Mouse (Mus musculus) intestine, embryonic 16.5 days (tissue): ENCODE measurements at regions not wholly inside any gene's neighbourhood (a gene's known extent, or its start where the extent isn't known, plus 50 kb on each side); places are given as distances from the start of the nearest gene placed in this dataset.

Source experiments
- ATAC-seq: fragments of 200-750 bp; cut with Nextera tagmentation; 2 replicates; pipeline ENCODE4 v1.8.0; 2017; ENCODE audit warnings: moderate TSS enrichment, moderate library complexity
- H3K27ac ChIP-seq: fragments of 300-500 bp; sonication (generic); 2 replicates; pipeline ENCODE4 v1.5.1; 2014; ENCODE audit warnings: mild to moderate bottlenecking, low read length
- H3K27me3 ChIP-seq: fragments of 300-500 bp; sonication (generic); replicated peaks from 2 replicates; pipeline ENCODE4 v1.6.1; 2014; ENCODE audit warnings: low read length, control low read depth, mixed read lengths; ENCODE audit not compliant: control insufficient read depth, insufficient read depth
- H3K36me3 ChIP-seq: fragments of 300-500 bp; sonication (generic); 2 replicates; pipeline ENCODE4 v1.6.1; 2014; ENCODE audit warnings: low read length, control low read depth; ENCODE audit not compliant: control insufficient read depth, insufficient read depth
- H3K4me1 ChIP-seq: fragments of 300-500 bp; sonication (generic); 2 replicates; pipeline ENCODE4 v1.6.1; 2014; ENCODE audit warnings: low read length, control low read depth, mixed read lengths; ENCODE audit not compliant: control insufficient read depth, insufficient read depth
- H3K4me2 ChIP-seq: fragments of 300-500 bp; sonication (generic); 2 replicates; pipeline ENCODE4 v1.6.1; 2014; ENCODE audit warnings: low read depth, low read length, control low read depth
- H3K4me3 ChIP-seq: fragments of 300-500 bp; sonication (generic); 2 replicates; pipeline ENCODE4 v1.5.1; 2014; ENCODE audit warnings: mild to moderate bottlenecking, low read length
- H3K9ac ChIP-seq: fragments of 300-500 bp; sonication (generic); 2 replicates; pipeline ENCODE4 v1.6.1; 2014; ENCODE audit warnings: low read depth, low read length
- H3K9me3 ChIP-seq: fragments of 300-500 bp; sonication (generic); 2 replicates; pipeline ENCODE4 v1.6.1; 2016; ENCODE audit warnings: low read length, control low read depth; ENCODE audit not compliant: control insufficient read depth
- WGBS: fragments of 180-500 bp; shearing (Covaris S2); extraction: QIAGEN DNeasy Blood & Tissue Kit; methylation state at CpG from one replicate; pipeline ENCODE4 v1.1.7; 2014; 5-methylcytosine and 5-hydroxymethylcytosine counted together

DNA sequence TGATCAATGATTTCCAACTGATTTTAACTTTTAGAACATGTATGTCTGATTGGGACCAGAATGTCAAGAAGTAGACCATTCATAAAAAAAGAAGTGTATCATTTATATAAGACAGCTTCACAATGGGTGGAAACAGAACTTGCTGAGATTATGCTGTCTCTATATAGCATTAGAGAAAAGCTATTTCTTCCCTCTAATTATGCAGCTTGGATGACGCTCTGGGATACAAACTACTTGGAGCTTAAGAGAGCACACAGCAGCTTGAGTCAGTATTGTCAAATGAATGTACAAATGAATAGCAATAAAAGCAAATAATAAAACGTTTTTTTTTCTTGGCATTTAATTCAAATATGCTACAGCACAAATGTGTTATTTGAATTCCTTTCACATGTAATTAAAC is 428.7 kb downstream of the Hace1 start:
- ATAC-seq: no peak
- Histone ChIP-seq H3K27ac (no peak overlapping the region), H3K27me3 (no peaks in the 10 kb centered on the region), H3K4me2 (no peak overlapping the region), H3K36me3 (no peaks in the 10 kb centered on the region), H3K9me3 (no peaks in the 10 kb centered on the region), H3K4me1 (no peaks in the 10 kb centered on the region), H3K9ac (no peak overlapping the region), H3K4me3 (no peak overlapping the region)
- whole genome bisulfite sequencing: 48% methylated on average over 2 of the region's 2 CpGs

DNA sequence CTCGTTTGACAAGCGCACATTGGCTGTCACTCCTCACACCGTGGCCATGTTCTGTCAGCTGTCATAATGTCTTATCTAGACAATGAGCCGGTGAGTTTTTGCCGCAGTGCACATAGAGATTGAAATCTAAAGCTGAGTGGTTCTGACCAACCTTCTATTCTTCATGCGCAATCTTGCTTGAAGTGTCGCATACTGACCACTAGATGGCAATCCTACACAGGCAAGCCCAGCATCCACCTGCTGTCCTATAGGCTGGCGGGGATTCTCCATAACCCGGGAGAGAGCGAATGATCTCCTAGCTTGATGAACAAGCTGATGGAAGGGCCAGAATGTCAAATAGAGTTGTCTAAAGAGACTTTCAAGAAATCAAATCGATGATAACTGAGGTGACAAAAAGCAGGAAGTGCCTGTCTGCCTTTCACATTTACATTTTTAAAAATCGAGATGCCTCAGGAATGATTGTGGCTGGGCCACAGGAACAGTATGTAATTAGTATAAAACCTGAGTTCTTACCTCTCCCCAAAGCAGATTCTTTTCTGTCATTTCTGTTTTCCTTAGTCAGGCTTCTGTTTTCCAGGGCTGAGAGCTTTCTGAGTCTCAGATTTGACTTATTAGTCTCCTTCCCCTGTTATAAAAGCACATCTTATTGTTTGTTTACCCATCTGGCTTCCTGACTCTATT is 434.4 kb downstream of the Hace1 start:
- ATAC-seq: peak; percentile 71
- no peaks in the 10 kb centered on the region for H3K36me3 ChIP-seq
- H3K27ac ChIP-seq: no peak overlapping the region
- no peak overlapping the region for H3K4me2 ChIP-seq
- H3K4me3 ChIP-seq: no peak overlapping the region
- no peak overlapping the region for H3K9ac ChIP-seq
- H3K27me3 ChIP-seq: no peaks in the 10 kb centered on the region
- no peaks in the 10 kb centered on the region for H3K4me1 ChIP-seq
- 22% methylated on average over 12 of the region's 12 CpGs for whole genome bisulfite sequencing
- H3K9me3 ChIP-seq: no peaks in the 10 kb centered on the region

DNA sequence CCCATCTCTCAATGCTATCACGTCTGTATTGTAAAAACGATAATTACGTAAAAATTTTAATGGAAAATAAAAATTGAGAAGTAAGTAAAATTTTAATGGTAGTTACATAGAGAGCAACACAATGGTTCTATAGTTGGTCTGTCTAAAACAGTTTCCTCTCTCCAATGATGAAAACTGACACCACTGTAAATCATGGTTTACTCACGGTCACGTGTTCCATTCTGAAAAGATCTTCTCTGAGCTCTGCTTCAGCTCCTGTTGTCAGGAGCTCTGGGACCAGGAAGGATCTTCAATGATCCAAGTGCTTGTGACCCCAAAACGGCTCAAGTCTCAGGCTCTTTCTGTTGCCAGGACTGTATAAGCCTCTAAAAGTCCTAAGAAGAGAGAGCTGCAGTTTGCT is 435.0 kb downstream of the Hace1 start:
- no peaks in the 10 kb centered on the region for H3K36me3 ChIP-seq
- H3K9me3 ChIP-seq: no peaks in the 10 kb centered on the region
- no peaks in the 10 kb centered on the region for H3K27me3 ChIP-seq
- H3K4me1 ChIP-seq: no peaks in the 10 kb centered on the region
- ATAC-seq: no peak
- no peak overlapping the region for H3K27ac ChIP-seq
- no peak overlapping the region for H3K4me3 ChIP-seq
- no peak overlapping the region for H3K9ac ChIP-seq
- 64% methylated on average over 6 of the region's 6 CpGs for WGBS
- no peak overlapping the region for H3K4me2 ChIP-seq

GRCm38 (mm10) chr10:46016295-46016694 is 438.7 kb downstream of the Hace1 start:
- no peaks in the 10 kb centered on the region for H3K27me3 ChIP-seq
- H3K27ac ChIP-seq: no peak overlapping the region
- no peaks in the 10 kb centered on the region for H3K36me3 ChIP-seq
- no peaks in the 10 kb centered on the region for H3K4me1 ChIP-seq
- WGBS: 53% methylated on average over 5 of the region's 5 CpGs
- H3K4me2 ChIP-seq: no peak overlapping the region
- H3K9ac ChIP-seq: no peak overlapping the region
- no peak overlapping the region for H3K4me3 ChIP-seq
- no peak for ATAC-seq
- H3K9me3 ChIP-seq: no peaks in the 10 kb centered on the region

- WGBS: 63% methylated on average over 6 of the region's 6 CpGs
- no peaks in the 10 kb centered on the region for H3K27me3 ChIP-seq
- no peak for ATAC-seq
Measured at GRCm38 (mm10) chr10:46045474-46046093, 468.0 kb downstream of the Hace1 start.

GRCm38 (mm10) chr10:46046094-46046749 is 468.6 kb downstream of the Hace1 start:
- Histone ChIP-seq H3K4me1 (no peaks in the 10 kb centered on the region), H3K27me3 (no peaks in the 10 kb centered on the region), H3K4me3 (no peak overlapping the region), H3K9ac (no peak overlapping the region), H3K9me3 (no peaks in the 10 kb centered on the region), H3K27ac (no peak overlapping the region), H3K36me3 (no peaks in the 10 kb centered on the region), H3K4me2 (no peak overlapping the region)
- no peak for ATAC-seq

More at GRCm38 (mm10) chr10:46045474-46046093, 468.0 kb downstream of the Hace1 start:
- H3K4me1 ChIP-seq: no peaks in the 10 kb centered on the region
- no peak overlapping the region for H3K4me2 ChIP-seq
- H3K9me3 ChIP-seq: no peaks in the 10 kb centered on the region
- no peaks in the 10 kb centered on the region for H3K36me3 ChIP-seq
- H3K9ac ChIP-seq: no peak overlapping the region
- no peak overlapping the region for H3K27ac ChIP-seq
- H3K4me3 ChIP-seq: no peak overlapping the region

- H3K9ac ChIP-seq: no peak overlapping the region
- H3K36me3 ChIP-seq: no peaks in the 10 kb centered on the region
- H3K27me3 ChIP-seq: no peaks in the 10 kb centered on the region
- H3K4me1 ChIP-seq: no peaks in the 10 kb centered on the region
- H3K27ac ChIP-seq: no peak overlapping the region
- no peak overlapping the region for H3K4me3 ChIP-seq
- ATAC-seq: no peak
- H3K9me3 ChIP-seq: no peaks in the 10 kb centered on the region
- WGBS: 53% methylated on average over 8 of the region's 8 CpGs
- no peak overlapping the region for H3K4me2 ChIP-seq
Measured at GRCm38 (mm10) chr10:46046890-46047414, 469.3 kb downstream of the Hace1 start.

DNA sequence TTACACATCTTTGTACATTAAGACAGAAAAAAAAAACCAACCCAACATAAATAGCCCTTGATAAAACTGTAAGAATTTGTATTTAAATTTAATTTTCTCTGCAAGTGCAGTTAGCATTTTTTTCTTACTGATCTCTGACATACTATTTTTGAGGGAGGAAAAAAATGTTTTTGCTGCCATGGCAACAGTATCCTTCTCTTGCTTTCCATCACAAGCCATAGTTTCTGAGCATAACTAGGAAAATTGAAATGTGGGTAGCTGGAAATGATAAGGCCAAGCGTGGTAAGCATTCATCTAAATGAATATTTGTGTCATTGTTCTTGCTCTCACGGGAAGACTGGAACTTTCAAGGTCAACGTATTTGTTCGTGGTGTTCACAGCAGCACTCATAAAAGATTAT is 470.0 kb downstream of the Hace1 start:
- H3K4me3 ChIP-seq: no peak overlapping the region

DNA sequence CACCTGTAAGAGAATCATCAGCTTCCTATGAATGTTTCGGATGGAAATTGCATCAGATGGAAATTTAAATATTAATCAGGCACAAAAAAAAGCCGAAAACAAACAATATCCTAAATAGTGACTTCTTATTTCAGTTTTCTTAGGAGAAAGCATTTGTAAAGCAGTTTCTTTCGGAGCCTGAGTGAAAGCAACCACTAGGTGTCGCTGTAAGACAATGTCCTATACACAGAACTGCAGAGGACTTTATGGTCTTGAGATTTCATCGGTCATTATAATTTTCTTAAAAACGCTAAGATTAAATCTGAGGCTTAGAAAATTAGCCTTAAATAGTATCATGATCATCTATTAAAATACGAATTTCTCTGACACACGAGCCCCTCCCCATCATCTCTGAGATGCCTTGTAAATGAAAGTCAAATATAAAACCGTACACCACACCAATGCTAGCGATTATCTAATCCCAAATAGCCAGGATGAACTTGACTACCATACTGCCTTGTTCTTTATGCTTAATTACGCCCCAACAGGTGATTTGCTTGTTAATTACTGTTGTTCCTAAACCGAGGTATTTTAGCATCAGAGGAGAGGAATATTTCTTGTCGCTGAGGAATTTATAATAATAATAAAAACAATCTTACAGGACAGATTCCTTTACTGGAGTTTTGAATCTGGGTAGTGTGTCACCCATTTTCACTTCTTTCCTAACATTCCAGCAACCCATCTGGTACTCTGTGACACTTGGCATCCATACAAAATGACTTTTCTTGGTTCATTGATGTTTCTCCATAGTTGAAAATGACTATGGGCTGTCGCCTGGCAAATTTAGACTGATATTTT is 480.0 kb downstream of the Hace1 start:
- H3K27ac ChIP-seq: no peak overlapping the region
- no peaks in the 10 kb centered on the region for H3K4me1 ChIP-seq
- no peaks in the 10 kb centered on the region for H3K9me3 ChIP-seq
- H3K9ac ChIP-seq: no peak overlapping the region
- no peak overlapping the region for H3K4me2 ChIP-seq
- no peak for ATAC-seq
- H3K4me3 ChIP-seq: no peak overlapping the region
- H3K27me3 ChIP-seq: no peaks in the 10 kb centered on the region
- 33% methylated on average over 14 of the region's 14 CpGs for WGBS
- H3K36me3 ChIP-seq: no peaks in the 10 kb centered on the region

More for the DNA sequence above, 470.0 kb downstream of the Hace1 start:
- H3K9ac ChIP-seq: no peak overlapping the region
- no peak for ATAC-seq
- no peaks in the 10 kb centered on the region for H3K4me1 ChIP-seq
- H3K4me2 ChIP-seq: no peak overlapping the region
- H3K27me3 ChIP-seq: no peaks in the 10 kb centered on the region
- H3K9me3 ChIP-seq: no peaks in the 10 kb centered on the region
- H3K36me3 ChIP-seq: no peaks in the 10 kb centered on the region
- 60% methylated on average over 4 of the region's 4 CpGs for WGBS
- no peak overlapping the region for H3K27ac ChIP-seq
